Mouse (Mus musculus): Measurements from ENCODE around the gene Ccl20. TPM values are rescaled to one million over a fixed set of nuclear protein-coding genes. Genes with fewer than 3 reads are reported as not detected.

Ccl20 gene
- polyA plus RNA-seq, 1 experiment from 2014 or later: not detected

- ATAC-seq: no peak
- no peaks in the 10 kb centered on the region for H3K27me3 ChIP-seq (ENCODE audit: insufficient read depth, low read length)
- H3K36me3 ChIP-seq (replicated peaks; ENCODE audit: insufficient read depth, low read length): no peaks in the 10 kb centered on the region
- 57% methylated on average over 3 of the region's 3 CpGs for WGBS (ENCODE audit: insufficient replicate concordance)
- no peak overlapping the region for H3K27ac ChIP-seq (ENCODE audit: low read depth)
- TF ChIP-seq CTCF (IDR thresholded peaks at IDR 0.05; ENCODE audit: low read depth) (no peak), EP300 (IDR thresholded peaks at IDR 0.05; ENCODE audit: low read depth) (no peak)
- DNase-seq: no peak
- H3K9me3 ChIP-seq (ENCODE audit: low read length): no peaks in the 10 kb centered on the region
- H3K4me2 ChIP-seq (ENCODE audit: low read depth, low read length): no peak overlapping the region
- H3K4me3 ChIP-seq (ENCODE audit: low read depth, low read length): no peak overlapping the region
- H3K4me1 ChIP-seq (ENCODE audit: insufficient read depth): no peaks in the 10 kb centered on the region
- no peak overlapping the region for H3K9ac ChIP-seq (replicated peaks)
Measured at GRCm38 (mm10) chr1:83091268-83091667, 25.3 kb upstream of the Ccl20 start.

GRCm38 (mm10) chr1:83096935-83097334, 19.6 kb upstream of the Ccl20 start:
- TF ChIP-seq EP300 (IDR thresholded peaks at IDR 0.05; ENCODE audit: low read depth) (no peak), CTCF (IDR thresholded peaks at IDR 0.05; ENCODE audit: low read depth) (no peak)
- no peak for DNase-seq
- WGBS (ENCODE audit: insufficient replicate concordance): 69% methylated on average over 4 of the region's 4 CpGs
- Histone ChIP-seq H3K27ac (ENCODE audit: low read depth) (no peak overlapping the region), H3K4me2 (ENCODE audit: low read depth, low read length) (no peak overlapping the region), H3K4me1 (ENCODE audit: insufficient read depth) (no peaks in the 10 kb centered on the region), H3K27me3 (ENCODE audit: insufficient read depth, low read length) (no peaks in the 10 kb centered on the region), H3K4me3 (ENCODE audit: low read depth, low read length) (no peak overlapping the region), H3K36me3 (replicated peaks; ENCODE audit: insufficient read depth, low read length) (no peaks in the 10 kb centered on the region), H3K9ac (replicated peaks) (no peak overlapping the region), H3K9me3 (ENCODE audit: low read length) (no peaks in the 10 kb centered on the region)
- ATAC-seq: no peak

- no peak overlapping the region for H3K4me2 ChIP-seq (ENCODE audit: low read depth, low read length)
- TF ChIP-seq EP300 (IDR thresholded peaks at IDR 0.05; ENCODE audit: low read depth) (no peak), CTCF (IDR thresholded peaks at IDR 0.05; ENCODE audit: low read depth) (no peak)
- H3K4me1 ChIP-seq (ENCODE audit: insufficient read depth): no peaks in the 10 kb centered on the region
- ATAC-seq (no peak), DNase-seq (no peak)
- no peaks in the 10 kb centered on the region for H3K36me3 ChIP-seq (replicated peaks; ENCODE audit: insufficient read depth, low read length)
- no peaks in the 10 kb centered on the region for H3K9me3 ChIP-seq (ENCODE audit: low read length)
- no peak overlapping the region for H3K27ac ChIP-seq (ENCODE audit: low read depth)
- H3K27me3 ChIP-seq (ENCODE audit: insufficient read depth, low read length): no peaks in the 10 kb centered on the region
- WGBS (ENCODE audit: insufficient replicate concordance): 83% methylated on average over 2 of the region's 2 CpGs
- no peak overlapping the region for H3K4me3 ChIP-seq (ENCODE audit: low read depth, low read length)
- no peak overlapping the region for H3K9ac ChIP-seq (replicated peaks)
Measured at GRCm38 (mm10) chr1:83099160-83099559, 17.4 kb upstream of the Ccl20 start.

GRCm38 (mm10) chr1:83099580-83100137, 16.9 kb upstream of the Ccl20 start:
- TF ChIP-seq CTCF (IDR thresholded peaks at IDR 0.05; ENCODE audit: low read depth) (no peak), EP300 (IDR thresholded peaks at IDR 0.05; ENCODE audit: low read depth) (no peak)
- DNase-seq (no peak), ATAC-seq (no peak)
- Histone ChIP-seq H3K9ac (replicated peaks) (no peak overlapping the region), H3K27ac (ENCODE audit: low read depth) (no peak overlapping the region), H3K36me3 (replicated peaks; ENCODE audit: insufficient read depth, low read length) (no peaks in the 10 kb centered on the region), H3K9me3 (ENCODE audit: low read length) (no peaks in the 10 kb centered on the region), H3K4me3 (ENCODE audit: low read depth, low read length) (no peak overlapping the region), H3K4me2 (ENCODE audit: low read depth, low read length) (no peak overlapping the region), H3K27me3 (ENCODE audit: insufficient read depth, low read length) (no peaks in the 10 kb centered on the region), H3K4me1 (ENCODE audit: insufficient read depth) (no peaks in the 10 kb centered on the region)
- WGBS (ENCODE audit: insufficient replicate concordance): 63% methylated on average over 7 of the region's 7 CpGs

- no peaks in the 10 kb centered on the region for H3K36me3 ChIP-seq (replicated peaks; ENCODE audit: insufficient read depth, low read length)
- no peak for DNase-seq
- H3K4me2 ChIP-seq (ENCODE audit: low read depth, low read length): no peak overlapping the region
- H3K9ac ChIP-seq (replicated peaks): no peak overlapping the region
- TF ChIP-seq EP300 (IDR thresholded peaks at IDR 0.05; ENCODE audit: low read depth) (no peak), CTCF (IDR thresholded peaks at IDR 0.05; ENCODE audit: low read depth) (no peak)
- no peak overlapping the region for H3K27ac ChIP-seq (ENCODE audit: low read depth)
- WGBS (ENCODE audit: insufficient replicate concordance): 59% methylated on average over 3 of the region's 3 CpGs
- H3K9me3 ChIP-seq (ENCODE audit: low read length): no peaks in the 10 kb centered on the region
- H3K4me1 ChIP-seq (ENCODE audit: insufficient read depth): no peaks in the 10 kb centered on the region
- ATAC-seq: no peak
- H3K27me3 ChIP-seq (ENCODE audit: insufficient read depth, low read length): no peaks in the 10 kb centered on the region
- no peak overlapping the region for H3K4me3 ChIP-seq (ENCODE audit: low read depth, low read length)
Measured at GRCm38 (mm10) chr1:83101891-83102290, 14.7 kb upstream of the Ccl20 start.

GRCm38 (mm10) chr1:83105464-83105863, 11.1 kb upstream of the Ccl20 start:
- TF ChIP-seq EP300 (IDR thresholded peaks at IDR 0.05; ENCODE audit: low read depth) (no peak), CTCF (IDR thresholded peaks at IDR 0.05; ENCODE audit: low read depth) (no peak)
- no peak overlapping the region for H3K9ac ChIP-seq (replicated peaks)
- H3K27me3 ChIP-seq (ENCODE audit: insufficient read depth, low read length): no peaks in the 10 kb centered on the region
- H3K9me3 ChIP-seq (ENCODE audit: low read length): no peaks in the 10 kb centered on the region
- no peak overlapping the region for H3K27ac ChIP-seq (ENCODE audit: low read depth)
- DNase-seq (no peak), ATAC-seq (no peak)
- H3K4me2 ChIP-seq (ENCODE audit: low read depth, low read length): no peak overlapping the region
- 53% methylated on average over 1 of the region's 1 CpGs for WGBS (ENCODE audit: insufficient replicate concordance)
- no peaks in the 10 kb centered on the region for H3K4me1 ChIP-seq (ENCODE audit: insufficient read depth)
- no peaks in the 10 kb centered on the region for H3K36me3 ChIP-seq (replicated peaks; ENCODE audit: insufficient read depth, low read length)
- H3K4me3 ChIP-seq (ENCODE audit: low read depth, low read length): no peak overlapping the region

All from liver, postnatal 0 days (tissue).